Mouse (Mus musculus) heart, postnatal 25 days (tissue): ENCODE measurements around the gene Tmem143. TPM values are rescaled to one million over a fixed set of nuclear protein-coding genes. Genes with fewer than 3 reads are reported as not detected.
"Not testable (repeated sequence)": the region's sequence is repeated elsewhere in the genome, so short reads cannot be mapped to it uniquely, and the experiment has no call there.

Experiments used
- DNase-seq: peaks from one replicate; pipeline ENCODE4 v3.0.0; 2022; ENCODE audit warnings: low spot score
- intact Hi-C: fragments of 180-260 bp; cut with DNase I; formaldehyde crosslinking; loops from one replicate; pipeline ENCODE4 v1.15.1; 2025
- total RNA-seq, 2 experiments: library from RNA; stranded (reverse); gene quantifications; 2 replicates each; pipeline ENCODE4 v1.2.3; 2021

Gene Tmem143
- total RNA-seq, 2 experiments from 2014 or later: 102 to 105 TPM

DNA sequence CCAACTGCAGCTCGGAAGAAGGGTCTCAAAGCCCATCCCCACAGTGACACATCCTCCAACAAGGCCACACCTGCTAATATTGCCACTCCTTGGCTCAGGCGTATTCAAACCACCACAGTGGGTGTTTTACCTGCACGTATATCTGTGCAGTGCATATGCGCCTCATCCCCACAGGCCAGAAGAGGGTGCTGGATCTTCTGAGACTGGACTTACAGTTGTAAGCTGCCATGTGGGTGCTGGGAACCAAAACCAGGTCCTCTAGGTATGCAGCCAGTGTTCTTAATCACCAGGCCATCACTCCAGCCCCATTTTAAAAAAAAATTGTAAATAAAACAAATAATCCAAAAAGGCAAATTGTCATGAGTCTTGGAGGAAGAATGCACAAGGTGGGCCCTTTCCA lies 16.2 kb upstream of the Tmem143 start:
- no peak for DNase-seq
- intact Hi-C loops: no loop called here

DNA sequence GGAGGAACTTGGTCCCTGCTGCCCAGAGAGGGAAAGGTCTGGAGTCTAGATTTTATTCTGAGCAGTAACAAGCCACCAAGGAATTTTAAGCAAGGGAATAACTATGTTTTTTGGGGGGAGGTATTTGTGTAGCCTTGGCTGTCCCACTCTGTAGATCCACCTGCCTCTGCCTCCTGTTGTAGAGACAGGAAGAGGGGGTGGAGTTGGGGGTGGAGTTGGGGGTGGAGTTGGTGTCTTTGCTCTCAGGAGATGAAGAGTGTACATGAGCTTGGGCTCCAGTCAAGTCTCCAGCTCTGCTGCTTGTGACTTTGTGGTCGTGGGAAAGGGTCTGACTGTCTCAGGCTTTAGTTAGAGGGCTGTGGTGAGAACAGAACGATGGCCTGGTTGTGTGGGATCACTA lies 15.7 kb upstream of the Tmem143 start:
- no peak for DNase-seq
- intact Hi-C loops: no loop called here

DNA sequence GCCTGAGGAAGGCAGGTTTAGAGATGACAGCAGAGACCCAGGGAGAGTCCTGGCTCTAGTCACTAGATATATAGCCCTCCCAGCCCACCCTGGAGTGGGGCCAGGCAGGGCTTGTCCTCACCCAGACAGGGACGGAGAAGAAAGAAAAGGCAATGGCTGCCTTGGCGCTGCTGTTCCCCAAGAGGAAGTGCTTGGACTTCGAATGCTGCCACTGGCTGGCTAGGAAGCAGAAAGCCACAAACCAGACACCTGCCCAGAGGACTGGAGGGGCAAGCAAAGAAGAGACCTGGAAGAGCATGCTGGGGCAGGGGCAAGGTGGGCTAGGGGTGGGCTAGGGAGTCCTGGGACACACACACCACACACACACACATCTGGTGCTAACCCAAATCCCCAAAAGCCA lies 9.5 kb upstream of the Tmem143 start:
- DNase-seq: no peak
- intact Hi-C loops: no loop called here

DNA sequence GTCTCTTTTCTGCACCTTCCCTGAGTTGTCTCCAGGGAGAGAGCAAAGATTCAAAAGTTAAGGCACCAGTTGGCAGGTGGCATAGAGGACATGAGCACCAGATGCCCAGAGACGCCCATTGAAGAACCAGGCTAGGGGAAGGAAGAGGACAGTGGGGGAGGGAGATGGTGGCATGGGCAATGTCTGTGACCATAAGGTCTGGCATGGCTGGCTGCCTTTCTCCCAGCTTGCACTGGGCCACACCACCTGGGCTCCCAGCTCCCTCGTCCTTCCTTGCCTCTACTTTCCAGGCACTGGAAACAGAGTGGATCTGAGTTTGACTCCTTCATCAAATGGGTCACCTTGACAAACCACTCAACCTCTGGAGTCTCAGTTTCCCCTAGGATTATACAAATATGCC lies 4.1 kb upstream of the Tmem143 start:
- intact Hi-C loops: no loop called here

DNA sequence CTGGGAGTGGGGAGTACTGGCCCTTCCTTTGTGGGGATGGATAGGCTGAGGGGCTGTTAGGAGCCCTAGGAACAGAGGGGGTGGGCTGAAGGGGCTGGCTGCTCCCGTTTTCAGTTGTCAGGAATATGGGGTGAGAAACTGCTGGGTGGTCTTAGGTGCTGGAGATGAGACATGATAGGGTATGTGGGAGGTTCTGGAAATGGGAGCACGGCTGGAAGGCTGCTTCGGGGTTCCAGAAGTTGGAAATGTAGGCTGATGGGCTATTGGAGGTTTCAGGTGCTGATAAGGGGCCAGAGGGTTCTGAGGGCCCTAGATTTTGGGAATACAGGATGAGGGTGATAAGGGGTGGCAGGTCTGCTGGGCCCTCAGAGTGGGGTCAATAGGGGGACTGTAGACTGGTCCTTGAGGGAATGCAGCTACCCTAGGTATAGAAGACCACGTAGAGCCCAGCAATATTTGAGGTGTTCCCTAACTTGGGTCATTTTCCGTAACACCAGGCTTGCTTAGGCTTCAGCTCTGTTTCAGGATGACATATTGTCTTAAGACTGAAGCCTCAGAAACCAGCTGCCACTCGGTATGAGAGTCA lies 717 bp upstream of the Tmem143 start:
- no peak for DNase-seq
- intact Hi-C loops: loop anchor here (2.0 kb wide), 2 partner anchors 17 to 29 kb away; partner anchors contain the start of genes Ccdc114 and Grin2d

More for the DNA sequence above, 4.1 kb upstream of the Tmem143 start:
- no peak for DNase-seq

DNA sequence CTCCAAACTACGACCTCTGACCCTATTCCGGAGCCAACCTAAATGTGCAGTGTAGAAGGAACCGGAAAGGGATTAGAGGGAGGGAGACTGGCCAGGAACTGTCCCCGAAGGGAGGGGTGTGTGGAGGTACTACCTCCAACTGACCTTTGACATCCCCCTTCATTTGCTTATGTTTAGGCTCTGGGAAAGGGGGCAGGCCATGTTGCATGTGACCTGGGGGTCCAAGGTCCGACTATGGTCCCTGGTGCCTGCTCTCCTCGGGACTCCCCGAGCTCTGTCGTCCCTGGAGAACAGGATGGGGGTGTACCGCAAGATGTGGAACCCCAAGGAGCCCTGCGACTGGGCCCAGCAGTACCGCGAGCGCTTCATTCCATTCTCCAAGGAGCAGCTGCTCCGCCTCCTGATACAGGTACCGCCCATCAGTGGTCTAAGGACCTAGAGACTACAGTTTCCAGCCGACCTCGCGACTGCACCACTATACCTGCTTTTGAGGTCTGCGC lies 567 bp downstream of the Tmem143 start:
- intact Hi-C loops: loop anchor here (2.0 kb wide), 1 partner anchor 27 kb away; the partner anchor contains the start of gene Ccdc114
- no peak for DNase-seq

DNA sequence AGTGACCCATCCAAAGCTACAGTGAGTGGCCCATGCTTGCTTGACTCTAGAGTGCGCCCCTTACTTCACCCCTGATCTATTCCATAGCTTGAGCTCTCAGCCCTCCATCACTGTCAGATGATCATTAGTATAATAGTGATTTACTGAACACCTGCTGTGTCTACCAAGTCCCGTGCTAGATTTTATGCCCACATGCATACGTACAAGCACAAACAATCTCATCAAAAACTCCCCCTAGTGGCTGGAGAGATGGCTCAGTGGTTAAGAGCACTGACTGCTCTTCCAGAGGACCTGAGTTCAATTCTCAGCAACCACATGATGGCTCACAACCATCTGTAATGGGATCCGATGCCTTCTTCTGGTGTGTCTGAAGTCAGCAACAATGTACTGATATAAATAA lies 1.4 kb downstream of the Tmem143 start:
- intact Hi-C loops: not testable (repeated sequence)

DNA sequence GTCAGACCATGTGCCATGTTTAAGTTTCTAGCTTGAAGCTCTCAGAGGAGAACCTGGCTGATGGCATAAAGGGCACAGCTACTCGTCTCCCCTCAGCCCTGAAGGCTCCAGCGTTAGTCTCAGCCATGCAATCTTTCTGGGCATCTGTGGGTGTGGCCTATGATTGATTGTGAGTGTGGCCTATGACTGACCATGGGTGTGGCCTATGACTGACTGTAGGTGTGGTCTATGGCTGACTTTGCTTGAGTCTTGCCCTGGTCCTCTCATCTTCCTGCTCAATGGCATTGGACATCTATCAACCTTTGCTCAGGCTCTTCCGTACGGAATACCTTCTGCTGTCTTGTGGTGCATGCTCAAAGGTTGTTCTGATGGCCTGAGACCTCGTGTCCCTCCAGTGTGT lies 4.8 kb downstream of the Tmem143 start:
- intact Hi-C loops: no loop called here
- no peak for DNase-seq

More for the DNA sequence above, 1.4 kb downstream of the Tmem143 start:
- DNase-seq: not testable (repeated sequence)

DNA sequence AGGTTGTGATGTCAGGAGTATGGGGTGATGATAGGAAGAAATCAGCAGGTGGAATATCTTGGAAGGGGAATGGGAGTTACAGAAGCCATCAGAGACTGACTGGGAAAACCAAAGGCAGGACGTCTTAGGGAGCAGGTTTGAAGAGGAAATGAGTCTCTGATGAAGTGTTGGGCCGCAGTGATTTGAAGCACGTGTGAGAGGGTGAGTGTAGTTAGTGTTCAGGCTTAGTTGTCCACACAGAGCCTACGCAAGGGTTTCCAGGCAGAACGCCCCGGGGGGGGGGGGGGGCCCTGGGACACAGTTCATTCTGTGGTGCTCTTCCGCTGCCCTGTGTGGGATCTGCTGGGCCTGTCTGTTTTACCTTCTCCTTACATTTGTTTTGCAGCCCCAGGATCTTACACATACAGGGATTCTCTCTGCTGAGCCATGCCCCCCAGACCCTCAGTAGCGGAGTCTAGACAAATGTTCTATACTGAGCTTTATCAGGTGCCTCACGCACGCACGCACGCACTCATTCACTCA lies 5.8 kb downstream of the Tmem143 start:
- no peak for DNase-seq
- intact Hi-C loops: no loop called here

DNA sequence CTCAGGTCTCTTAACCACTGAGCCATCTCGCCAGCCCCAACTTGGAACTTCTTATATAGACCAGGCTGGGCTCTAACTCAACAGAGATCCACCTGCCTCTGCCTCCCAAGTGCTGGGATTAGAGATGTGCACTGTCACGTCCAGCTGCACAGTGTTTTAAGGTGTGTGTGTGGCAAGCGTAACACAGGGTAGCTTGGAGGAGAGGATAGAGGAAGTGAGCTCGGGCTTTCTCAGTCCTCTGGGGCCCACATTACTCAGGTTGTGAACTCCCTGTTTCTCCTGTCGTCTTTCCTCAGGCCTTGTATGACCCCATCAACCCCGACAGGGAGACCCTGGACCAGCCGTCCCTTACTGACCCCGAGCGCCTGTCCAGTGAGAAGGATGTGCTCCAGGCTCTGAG lies 9.9 kb downstream of the Tmem143 start:
- intact Hi-C loops: no loop called here
- no peak for DNase-seq

DNA sequence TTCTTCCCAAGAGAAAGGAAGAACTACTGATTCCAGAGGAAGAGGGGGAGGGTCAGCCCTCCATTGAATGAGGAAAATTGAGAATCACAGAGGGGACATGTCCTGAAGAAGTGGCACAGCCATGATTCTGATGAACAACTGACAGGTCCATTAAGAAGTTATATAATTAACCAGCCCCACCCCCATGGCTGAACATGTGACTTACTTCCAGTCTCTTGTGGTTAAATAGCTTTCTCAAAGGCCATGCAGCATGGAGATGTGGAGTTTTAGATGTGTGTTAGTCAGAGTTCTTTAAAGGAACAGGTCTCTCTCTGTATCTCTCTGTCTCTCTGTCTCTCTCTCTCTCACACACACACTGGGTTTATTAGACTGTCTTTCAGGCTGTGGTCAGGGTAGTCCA lies 11.6 kb downstream of the Tmem143 start:
- no peak for DNase-seq
- intact Hi-C loops: no loop called here

DNA sequence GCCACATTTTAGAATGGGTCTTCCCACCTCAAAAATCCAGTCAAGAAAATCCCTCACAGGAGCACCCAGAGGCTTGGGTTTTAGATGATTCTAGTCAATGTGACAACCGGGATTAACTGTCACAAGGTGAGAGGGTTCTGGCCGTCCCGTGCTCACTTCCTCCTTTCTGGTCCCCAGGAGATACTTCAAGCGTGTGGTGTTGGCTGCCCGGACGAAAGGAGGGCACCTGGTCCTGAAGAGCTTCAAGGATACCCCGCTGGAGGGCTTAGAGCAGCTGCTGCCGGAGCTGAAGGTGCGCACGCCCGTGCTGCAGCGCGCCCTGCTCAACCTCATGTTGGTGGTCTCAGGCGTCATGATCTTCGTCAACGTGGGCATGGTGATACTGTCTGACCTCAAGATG lies 12.4 kb downstream of the Tmem143 start:
- intact Hi-C loops: no loop called here
- DNase-seq: no peak

DNA sequence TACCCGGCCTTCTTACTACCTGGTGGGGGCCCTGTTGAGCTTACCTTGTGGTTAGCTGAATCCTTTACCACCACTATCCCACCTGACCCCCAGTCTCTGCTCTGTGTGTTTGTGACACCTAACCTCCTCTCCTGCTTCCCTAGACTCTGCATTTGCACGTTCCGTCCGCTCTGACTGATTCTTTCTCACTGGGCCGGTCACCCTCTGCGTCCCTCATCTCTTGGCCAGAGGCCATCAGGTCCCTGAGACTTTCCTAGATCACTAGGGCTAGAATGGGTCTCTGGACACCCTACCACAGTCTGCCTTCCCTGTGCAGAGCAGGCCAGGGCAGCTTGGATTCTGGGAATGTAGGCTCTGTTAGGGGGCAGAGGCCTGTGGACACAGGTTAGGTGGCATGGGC lies 17.3 kb downstream of the Tmem143 start:
- intact Hi-C loops: no loop called here
- no peak for DNase-seq

DNA sequence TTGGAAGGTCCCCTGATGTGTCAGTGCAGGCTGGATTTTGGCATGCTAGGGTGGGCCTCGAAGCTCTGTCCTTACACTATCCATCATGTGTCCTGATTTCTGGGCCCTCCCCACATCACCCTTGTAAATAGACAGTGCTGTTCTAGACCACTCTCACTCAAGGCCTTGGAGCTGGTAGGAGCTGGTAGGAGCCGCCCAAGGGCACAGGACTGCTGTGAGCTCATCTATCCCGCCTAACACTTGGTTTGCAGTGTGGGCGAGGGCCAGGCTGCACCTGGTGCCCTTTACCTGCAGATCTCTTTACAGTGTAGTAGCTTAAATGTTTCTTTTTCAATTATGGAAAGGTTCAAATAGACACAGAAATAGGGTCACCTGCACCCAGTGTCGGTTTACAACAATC lies 18.3 kb downstream of the Tmem143 start:
- no peak for DNase-seq
- intact Hi-C loops: no loop called here

DNA sequence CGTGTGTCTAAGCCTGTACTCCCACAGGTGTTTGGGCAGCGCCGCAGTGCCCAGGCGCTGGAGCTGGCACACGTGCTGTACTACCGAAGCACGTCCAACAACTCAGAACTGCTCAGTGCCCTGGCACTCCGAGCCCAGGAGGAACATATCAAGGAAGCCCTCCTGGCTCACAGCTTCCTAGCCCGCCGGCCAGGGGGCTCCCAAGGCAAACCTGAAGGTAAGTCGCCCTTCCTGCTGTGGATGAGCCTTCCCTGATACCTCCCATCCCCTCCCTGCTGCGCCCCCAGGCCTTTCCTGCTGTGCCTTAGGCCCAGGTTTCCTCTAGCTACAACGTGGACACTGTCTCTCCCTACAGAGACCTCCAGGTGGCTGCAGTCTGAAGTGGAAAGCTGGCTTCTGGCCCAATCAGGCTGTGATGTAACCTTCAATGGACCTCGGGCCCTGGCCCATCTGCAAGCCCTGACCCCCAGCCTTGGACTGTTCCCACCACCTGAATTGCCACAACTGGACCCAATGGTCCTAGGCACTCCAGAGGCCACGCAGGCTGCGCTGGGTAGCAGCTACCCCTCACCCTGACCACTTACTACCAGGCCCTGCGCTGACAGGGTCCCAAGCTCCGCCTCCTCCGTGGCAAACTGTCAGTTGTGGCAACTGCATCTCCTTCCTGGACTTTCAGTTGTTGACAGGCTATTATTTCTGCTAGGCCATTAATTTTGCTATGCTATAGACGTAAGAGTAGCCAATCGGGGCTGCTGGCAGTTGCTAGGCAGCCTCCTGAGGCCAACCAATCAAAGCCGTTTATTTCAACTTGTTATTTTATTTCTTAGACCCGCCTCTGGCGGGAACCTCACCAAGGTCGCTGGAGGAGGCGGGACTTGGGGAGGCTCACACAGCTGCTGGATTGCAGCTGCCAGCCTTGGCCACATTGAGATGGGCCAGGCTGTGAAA lies 19.6 kb downstream of the Tmem143 start:
- intact Hi-C loops: no loop called here
- peak; percentile 81 for DNase-seq

DNA sequence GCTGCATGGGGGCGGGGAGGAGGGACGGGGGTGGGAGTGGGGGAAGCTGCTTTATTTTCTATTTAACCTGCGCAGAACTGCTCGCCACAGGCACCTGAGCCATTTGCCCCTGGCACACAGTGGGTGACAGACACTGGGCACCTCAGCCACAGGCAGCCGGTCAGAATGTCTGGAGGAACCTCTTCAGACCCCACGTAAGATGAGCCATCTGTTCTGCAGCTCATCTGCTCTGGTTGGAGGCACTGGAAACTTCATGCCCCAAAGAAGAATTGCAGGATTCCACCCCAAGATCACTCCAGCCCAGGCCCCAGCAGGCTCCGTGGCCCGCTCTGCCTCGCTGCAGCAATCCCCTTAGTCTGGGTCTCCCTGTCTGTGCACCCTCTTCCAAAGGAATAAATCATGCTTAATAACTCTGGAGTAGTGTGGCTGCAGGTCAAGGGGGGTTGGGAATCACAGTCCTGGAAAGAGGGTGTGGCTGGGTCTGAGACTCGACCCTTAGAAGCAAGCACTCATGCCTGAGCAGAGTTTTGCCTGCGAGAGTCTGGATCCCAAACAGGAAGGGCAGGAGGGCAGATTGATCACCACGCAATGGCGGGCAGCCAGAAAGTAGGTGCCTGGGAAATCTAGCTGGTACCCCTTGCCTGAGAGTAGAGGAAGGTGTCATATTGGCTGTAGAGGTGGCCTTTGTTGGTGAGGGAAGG lies 20.4 kb downstream of the Tmem143 start:
- intact Hi-C loops: no loop called here
- no peak for DNase-seq

DNA sequence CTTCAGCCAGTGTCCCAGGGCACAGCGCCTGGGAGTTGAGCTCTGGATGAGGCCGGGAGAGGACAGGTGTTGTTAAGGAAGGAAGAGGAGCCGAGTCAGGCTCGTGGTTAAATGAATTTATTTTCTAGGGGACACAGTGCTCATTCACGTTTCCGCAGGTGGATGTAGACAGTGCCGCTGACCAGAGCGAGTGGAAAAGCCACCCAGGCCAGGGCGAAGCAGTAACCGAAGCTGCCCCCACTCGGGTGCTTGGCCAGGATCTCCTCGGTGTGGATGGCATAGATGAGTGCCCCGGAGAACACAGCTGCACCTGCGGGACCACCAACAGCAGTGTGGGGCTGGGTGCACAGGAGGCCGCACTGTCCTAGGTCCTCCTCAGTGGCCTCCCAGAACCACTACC lies 21.2 kb downstream of the Tmem143 start:
- intact Hi-C loops: no loop called here

DNA sequence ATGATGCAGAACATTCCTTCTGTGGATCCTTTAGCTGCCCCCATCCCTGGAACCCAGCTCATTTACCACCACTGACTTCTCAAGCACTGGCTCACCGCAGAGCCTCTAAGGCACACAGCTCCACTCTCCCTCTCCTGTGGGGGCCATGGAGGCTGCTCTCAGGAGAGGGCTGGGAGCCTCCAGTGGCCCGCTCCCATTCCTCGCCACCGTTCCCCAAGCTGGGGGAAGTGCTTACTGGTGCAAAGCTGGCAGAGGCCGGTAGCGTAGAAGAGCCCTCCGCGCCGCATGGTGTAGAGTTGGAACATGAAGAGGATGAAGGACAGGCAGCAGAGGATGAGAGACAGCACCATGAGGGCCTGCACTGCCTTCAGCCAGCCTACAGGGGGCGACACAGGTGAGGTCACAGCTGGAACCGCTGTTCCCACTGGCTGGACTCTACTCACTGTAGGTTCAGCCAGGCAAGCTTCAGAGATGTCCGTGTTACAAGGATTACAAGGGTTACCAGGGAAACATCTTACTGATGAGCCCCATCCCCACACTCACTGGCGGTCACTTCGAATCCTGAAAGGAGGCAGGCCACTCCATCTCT lies 22.4 kb downstream of the Tmem143 start:
- no peak for DNase-seq
- intact Hi-C loops: no loop called here

More for the DNA sequence above, 21.2 kb downstream of the Tmem143 start:
- no peak for DNase-seq

DNA sequence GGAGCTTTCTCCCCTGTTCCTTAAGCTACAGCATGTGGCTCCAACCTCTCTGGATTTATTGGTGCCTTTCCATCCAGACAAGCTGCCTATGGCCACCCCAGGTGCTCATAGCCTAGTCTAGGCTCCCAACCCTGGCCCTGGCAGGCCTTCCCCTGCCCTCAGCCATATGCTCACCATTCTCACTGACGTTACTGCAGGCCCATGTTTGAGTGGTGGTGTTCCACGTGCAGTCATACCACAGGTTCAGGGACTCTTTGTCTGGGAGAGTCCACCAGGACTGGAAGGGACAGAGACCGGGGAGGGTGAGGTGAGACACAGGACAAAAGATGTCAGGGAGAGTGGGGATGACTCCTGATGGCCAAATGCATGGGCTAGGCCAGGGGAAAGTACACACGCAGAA lies 23.0 kb downstream of the Tmem143 start:
- no peak for DNase-seq
- intact Hi-C loops: no loop called here
